Mouse (Mus musculus) myocyte (in vitro differentiated cells): ENCODE results near the gene Ankdd1b. TPM values are rescaled to one million over a fixed set of nuclear protein-coding genes. Genes with fewer than 3 reads are reported as not detected.
A peak's percentile ranks its signal among the peaks of the same experiment; 100 is the strongest.

Experiments
- H3K27me3 ChIP-seq: one replicate; pipeline ENCODE4 v1.6.1; 2011; ENCODE audit not compliant: control insufficient read depth, insufficient read depth, insufficient read length
- H3K36me3 ChIP-seq: one replicate; pipeline ENCODE4 v1.6.1; 2011; ENCODE audit not compliant: control insufficient read depth, insufficient read depth
- H3K4me2 ChIP-seq: one replicate; pipeline ENCODE4 v1.6.1; 2011; ENCODE audit warnings: low read depth, control low read depth
- H3K4me3 ChIP-seq: one replicate; pipeline ENCODE4 v1.5.1; 2011; ENCODE audit warnings: mild to moderate bottlenecking, control low read depth, moderate library complexity
- H3K79me2 ChIP-seq: one replicate; pipeline ENCODE4 v1.6.1; 2011; ENCODE audit not compliant: control insufficient read depth, insufficient read depth
- H3ac ChIP-seq: one replicate; pipeline ENCODE4 v1.6.1; 2011; ENCODE audit not compliant: control insufficient read depth, insufficient read length
- CEBPB ChIP-seq: IDR thresholded peaks from 2 replicates; pipeline ENCODE4 v1.6.1; 2011; ENCODE audit warnings: mild to moderate bottlenecking, moderate library complexity; ENCODE audit not compliant: poor library complexity, insufficient read depth, severe bottlenecking
- E2F4 ChIP-seq: IDR thresholded peaks from one replicate; pipeline ENCODE4 v1.6.1; 2011; ENCODE audit warnings: mild to moderate bottlenecking, control low read depth, moderate library complexity; ENCODE audit not compliant: insufficient read depth
- MAX ChIP-seq: IDR thresholded peaks from one replicate; pipeline ENCODE4 v1.6.1; 2011; ENCODE audit warnings: low read depth, mild to moderate bottlenecking, control low read depth
- MYOD1 ChIP-seq, 3 experiments: IDR thresholded peaks; one replicate each; pipeline ENCODE4 v1.6.1; 2011; ENCODE audit warnings: control low read depth in 2 of 3, low read depth in 2 of 3, mild to moderate bottlenecking in 2 of 3, moderate library complexity in 1 of 3; ENCODE audit not compliant: insufficient read length in 2 of 3, control insufficient read depth in 1 of 3
- MYOG ChIP-seq, 3 experiments: IDR thresholded peaks; one replicate each; pipeline ENCODE4 v1.6.1; 2011; ENCODE audit warnings: control low read depth in 2 of 3, low read depth in 2 of 3, mild to moderate bottlenecking in 2 of 3; ENCODE audit not compliant: insufficient read length in 2 of 3, control insufficient read depth in 1 of 3, insufficient read depth in 1 of 3
- POLR2A ChIP-seq: IDR thresholded peaks from one replicate; pipeline ENCODE4 v1.6.1; 2011; ENCODE audit warnings: low read depth, mild to moderate bottlenecking, control low read depth, moderate library complexity; ENCODE audit not compliant: insufficient read length
- POLR2AphosphoS2 ChIP-seq: IDR thresholded peaks from one replicate; pipeline ENCODE4 v1.6.1; 2011; ENCODE audit warnings: low read depth, control low read depth; ENCODE audit not compliant: insufficient read length
- REST ChIP-seq: IDR thresholded peaks from one replicate; pipeline ENCODE4 v1.6.1; 2011; ENCODE audit warnings: mild to moderate bottlenecking, control low read depth, moderate library complexity; ENCODE audit not compliant: insufficient read depth, insufficient read length
- SRF ChIP-seq: IDR thresholded peaks from one replicate; pipeline ENCODE4 v1.6.1; 2011; ENCODE audit warnings: low read depth; ENCODE audit not compliant: control insufficient read depth, insufficient read length
- TCF12 ChIP-seq: IDR thresholded peaks from one replicate; pipeline ENCODE4 v1.6.1; 2011; ENCODE audit warnings: mild to moderate bottlenecking, control low read depth; ENCODE audit not compliant: poor library complexity, insufficient read depth, severe bottlenecking
- TCF3 ChIP-seq: IDR thresholded peaks from one replicate; pipeline ENCODE4 v1.6.1; 2011; ENCODE audit warnings: low read depth, control low read depth; ENCODE audit not compliant: insufficient read length
- USF1 ChIP-seq: IDR thresholded peaks from one replicate; pipeline ENCODE4 v1.6.1; 2011; ENCODE audit warnings: low read depth, mild to moderate bottlenecking, control low read depth, moderate library complexity
- polyA plus RNA-seq: library from polyadenylated mRNA; unstranded; fragments of >200 nt; fragmentation: generic; extraction: Trizol; gene quantifications from one replicate; pipeline ENCODE4 v1.2.1, GENCODE M21; 2012; ENCODE audit warnings: missing spikeins

Ankdd1b gene
- polyA plus RNA-seq, 1 experiment: not detected

DNA sequence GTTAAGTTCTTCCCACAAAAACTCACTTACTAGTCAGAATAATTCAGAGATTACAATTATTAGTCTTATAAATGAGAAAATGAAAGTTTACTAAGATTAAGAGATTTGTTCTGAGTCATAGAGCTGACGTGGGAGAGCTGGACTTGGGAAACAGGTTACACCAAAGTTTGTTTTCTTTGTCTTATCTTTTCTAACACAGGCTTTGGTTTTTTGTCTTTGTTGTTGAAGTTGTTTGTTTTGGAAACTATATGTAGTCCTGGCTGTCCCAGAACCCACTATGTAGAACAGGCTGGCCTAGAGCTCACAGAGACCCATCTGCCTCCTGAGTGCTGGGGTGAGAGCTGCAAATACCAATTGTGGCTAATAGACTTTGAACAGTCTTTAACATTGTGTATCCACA is 40.3 kb upstream of the Ankdd1b start:
- peaks cover 4% of the 10 kb centered on the region for H3K79me2 ChIP-seq
- no peaks in the 10 kb centered on the region for H3K27me3 ChIP-seq
- H3ac ChIP-seq: no peak overlapping the region
- no peak overlapping the region for H3K4me3 ChIP-seq
- TF ChIP-seq MYOG (IDR thresholded peaks at IDR 0.05; ENCODE audit: control insufficient read depth in 1 of 3, insufficient read depth in 1 of 3, insufficient read length in 2 of 3, low read depth in 2 of 3) (no peak), USF1 (no peak), POLR2A (no peak), MYOD1 (IDR thresholded peaks at IDR 0.05; ENCODE audit: control insufficient read depth in 1 of 3, insufficient read length in 2 of 3, low read depth in 2 of 3) (no peak), E2F4 (no peak), SRF (no peak), MAX (no peak), POLR2AphosphoS2 (no peak), REST (no peak), CEBPB (no peak), TCF3 (no peak), TCF12 (no peak)
- H3K4me2 ChIP-seq: peak overlapping the region; percentile 88
- peaks cover 13% of the 10 kb centered on the region for H3K36me3 ChIP-seq

DNA sequence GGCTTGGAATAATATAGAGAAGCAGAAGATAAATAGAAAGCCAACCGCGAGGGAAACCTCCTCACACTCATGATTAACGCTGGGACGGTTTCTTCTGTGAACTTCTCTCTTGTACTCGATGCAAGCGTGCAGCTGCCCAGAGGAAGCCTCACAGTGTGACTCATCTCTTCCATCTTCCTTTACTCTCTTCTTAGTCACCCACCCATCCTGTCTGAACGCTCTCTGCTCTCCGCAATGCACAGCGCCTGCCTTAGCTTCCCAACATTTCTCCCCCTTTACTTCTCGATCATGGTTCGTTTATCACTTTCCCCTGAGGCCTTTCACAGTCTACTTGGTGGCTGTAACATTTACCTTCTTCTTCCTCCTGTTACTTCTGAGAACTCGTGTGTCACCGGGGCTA is 39.6 kb upstream of the Ankdd1b start:
- Histone ChIP-seq H3K27me3 (no peaks in the 10 kb centered on the region), H3ac (no peak overlapping the region), H3K4me2 (peak overlapping the region; percentile 88), H3K79me2 (peaks cover 4% of the 10 kb centered on the region), H3K4me3 (no peak overlapping the region), H3K36me3 (peaks cover 7% of the 10 kb centered on the region)
- TF ChIP-seq E2F4: no peak
- peak in 2 of 3 experiments; percentile 26 to 35 for TF ChIP-seq MYOG (IDR thresholded peaks at IDR 0.05; ENCODE audit: control insufficient read depth in 1 of 3, insufficient read depth in 1 of 3, insufficient read length in 2 of 3, low read depth in 2 of 3)
- no peak for TF ChIP-seq POLR2A
- no peak for TF ChIP-seq REST
- no peak for TF ChIP-seq USF1
- no peak for TF ChIP-seq CEBPB
- TF ChIP-seq TCF12: no peak
- TF ChIP-seq SRF: no peak
- TF ChIP-seq TCF3: no peak
- peak; percentile 38 to 76 (median 62) for TF ChIP-seq MYOD1 (IDR thresholded peaks at IDR 0.05; ENCODE audit: control insufficient read depth in 1 of 3, insufficient read length in 2 of 3, low read depth in 2 of 3)
- no peak for TF ChIP-seq MAX

DNA sequence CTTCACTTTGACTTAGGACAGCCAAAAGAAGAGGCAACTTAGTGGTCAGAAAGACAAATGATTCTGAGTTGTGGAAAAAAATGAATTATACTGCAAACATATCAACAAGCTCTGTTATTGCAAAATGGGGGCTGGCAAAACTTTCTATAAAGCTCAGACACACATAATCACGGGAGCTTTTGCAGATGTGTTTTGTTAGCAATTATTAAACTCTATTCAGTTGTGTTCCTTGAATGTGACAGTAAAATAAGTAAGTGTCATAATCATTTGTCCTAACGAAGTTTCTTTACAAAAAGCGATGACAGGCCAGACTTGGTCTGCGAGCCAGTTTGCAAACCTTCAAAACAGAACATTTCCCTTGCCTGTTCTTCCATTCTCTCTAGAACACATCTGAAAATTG is 36.5 kb upstream of the Ankdd1b start:
- no peak overlapping the region for H3K4me2 ChIP-seq
- no peak overlapping the region for H3K4me3 ChIP-seq
- H3K27me3 ChIP-seq: no peaks in the 10 kb centered on the region
- no peak for TF ChIP-seq USF1
- TF ChIP-seq TCF12: no peak
- TF ChIP-seq MYOG (IDR thresholded peaks at IDR 0.05; ENCODE audit: control insufficient read depth in 1 of 3, insufficient read depth in 1 of 3, insufficient read length in 2 of 3, low read depth in 2 of 3): no peak
- no peak for TF ChIP-seq POLR2AphosphoS2
- no peak for TF ChIP-seq CEBPB
- TF ChIP-seq TCF3: no peak
- TF ChIP-seq MAX: no peak
- no peak for TF ChIP-seq MYOD1 (IDR thresholded peaks at IDR 0.05; ENCODE audit: control insufficient read depth in 1 of 3, insufficient read length in 2 of 3, low read depth in 2 of 3)
- TF ChIP-seq REST: no peak
- no peak for TF ChIP-seq POLR2A
- no peak for TF ChIP-seq SRF
- H3K79me2 ChIP-seq: peaks cover 4% of the 10 kb centered on the region
- H3K36me3 ChIP-seq: peaks cover 5% of the 10 kb centered on the region
- H3ac ChIP-seq: no peak overlapping the region

- H3K4me3 ChIP-seq: no peak overlapping the region
- H3K4me2 ChIP-seq: no peak overlapping the region
- TF ChIP-seq POLR2A: no peak
- no peak for TF ChIP-seq MAX
- TF ChIP-seq POLR2AphosphoS2: no peak
- TF ChIP-seq USF1: no peak
- no peak for TF ChIP-seq E2F4
- TF ChIP-seq SRF: no peak
- TF ChIP-seq MYOG (IDR thresholded peaks at IDR 0.05; ENCODE audit: control insufficient read depth in 1 of 3, insufficient read depth in 1 of 3, insufficient read length in 2 of 3, low read depth in 2 of 3): no peak
- no peak for TF ChIP-seq MYOD1 (IDR thresholded peaks at IDR 0.05; ENCODE audit: control insufficient read depth in 1 of 3, insufficient read length in 2 of 3, low read depth in 2 of 3)
- TF ChIP-seq REST: no peak
- no peak for TF ChIP-seq TCF3
- no peak for TF ChIP-seq TCF12
- TF ChIP-seq CEBPB: no peak
- H3K79me2 ChIP-seq: peaks cover 4% of the 10 kb centered on the region
- no peaks in the 10 kb centered on the region for H3K27me3 ChIP-seq
- H3ac ChIP-seq: no peak overlapping the region
- peaks cover 5% of the 10 kb centered on the region for H3K36me3 ChIP-seq
Measured at GRCm38 (mm10) chr13:96506313-96506712, 35.3 kb upstream of the Ankdd1b start.

DNA sequence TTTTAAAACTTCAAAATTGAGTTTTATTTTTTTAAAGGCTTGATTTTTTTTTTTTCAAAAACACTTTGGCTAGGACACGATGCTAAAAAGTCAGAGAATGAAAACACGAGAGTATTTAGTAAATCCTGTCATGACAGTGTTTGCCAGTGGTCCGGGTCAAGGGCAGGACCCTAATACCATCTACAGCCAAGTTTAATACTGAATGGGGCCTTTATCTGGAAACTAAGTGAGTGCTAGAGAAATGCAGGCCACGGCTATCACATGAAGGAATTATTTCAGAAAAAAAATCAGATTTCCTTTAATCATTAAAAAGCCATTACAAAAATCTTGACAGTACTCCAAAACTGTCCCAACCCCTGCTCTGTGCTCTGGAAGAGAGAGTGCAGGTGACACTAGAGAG is 34.7 kb upstream of the Ankdd1b start:
- H3K27me3 ChIP-seq: no peaks in the 10 kb centered on the region
- H3K4me3 ChIP-seq: no peak overlapping the region
- H3K4me2 ChIP-seq: no peak overlapping the region
- H3K79me2 ChIP-seq: peaks cover 4% of the 10 kb centered on the region
- H3ac ChIP-seq: no peak overlapping the region
- peaks cover 5% of the 10 kb centered on the region for H3K36me3 ChIP-seq
- TF ChIP-seq SRF (no peak), MYOD1 (IDR thresholded peaks at IDR 0.05; ENCODE audit: control insufficient read depth in 1 of 3, insufficient read length in 2 of 3, low read depth in 2 of 3) (no peak), USF1 (no peak), TCF3 (no peak), MYOG (IDR thresholded peaks at IDR 0.05; ENCODE audit: control insufficient read depth in 1 of 3, insufficient read depth in 1 of 3, insufficient read length in 2 of 3, low read depth in 2 of 3) (no peak), REST (no peak), TCF12 (no peak), POLR2AphosphoS2 (no peak), POLR2A (no peak), CEBPB (no peak)
